Mouse (Mus musculus) stomach, postnatal 0 days (tissue): ENCODE data around the gene Klhl6.

ENCODE experiments used
- CTCF ChIP-seq: IDR thresholded peaks from 2 replicates; pipeline ENCODE4 v1.5.1; 2016; ENCODE audit warnings: antibody characterized with exemption, low read depth, mild to moderate bottlenecking, moderate library complexity
- EP300 ChIP-seq: optimal IDR thresholded peaks from 2 replicates; pipeline ENCODE3; 2016; ENCODE audit warnings: antibody characterized with exemption

- TF ChIP-seq CTCF (no peak), EP300 (no peak)
Observed at GRCm38 (mm10) chr16:19997616-19998015, 14.8 kb upstream of the Klhl6 start.
